Mouse (Mus musculus) neural tube, embryonic 11.5 days (tissue): ENCODE measurements around the gene Rbbp5. TPM values are rescaled to one million over a fixed set of nuclear protein-coding genes. Genes with fewer than 3 reads are reported as not detected.

Experiments used
- ATAC-seq: fragments of 200-750 bp; cut with Nextera tagmentation; 2 replicates; pipeline ENCODE4 v1.8.0; 2017; ENCODE audit warnings: moderate number of reproducible peaks, mild to moderate bottlenecking, moderate TSS enrichment, moderate library complexity; ENCODE audit not compliant: insufficient read depth, low FRiP score, low TSS enrichment
- DNase-seq: peaks from one replicate; pipeline ENCODE4 v3.0.0-alpha.2; 2015; ENCODE audit warnings: low spot score
- H3K27ac ChIP-seq: fragments of 300-500 bp; sonication (generic); 2 replicates; pipeline ENCODE4 v1.5.1; 2014; ENCODE audit warnings: low read depth, mild to moderate bottlenecking, low read length
- H3K27me3 ChIP-seq: fragments of 300-500 bp; sonication (generic); 2 replicates; pipeline ENCODE4 v1.6.1; 2014; ENCODE audit warnings: mild to moderate bottlenecking, low read length, mixed read lengths; ENCODE audit not compliant: control insufficient read depth, insufficient read depth
- H3K36me3 ChIP-seq: fragments of 300-500 bp; sonication (generic); 2 replicates; pipeline ENCODE4 v1.6.1; 2014; ENCODE audit warnings: mild to moderate bottlenecking, low read length, moderate library complexity, mixed read lengths; ENCODE audit not compliant: control insufficient read depth, insufficient read depth
- H3K4me1 ChIP-seq: fragments of 300-500 bp; sonication (generic); 2 replicates; pipeline ENCODE4 v1.6.1; 2014; ENCODE audit warnings: low read length, mixed read lengths; ENCODE audit not compliant: control insufficient read depth, insufficient read depth
- H3K4me2 ChIP-seq: fragments of 300-500 bp; sonication (generic); 2 replicates; pipeline ENCODE4 v1.6.1; 2014; ENCODE audit warnings: low read depth, mild to moderate bottlenecking, moderate library complexity
- H3K4me3 ChIP-seq: fragments of 300-500 bp; sonication (generic); 2 replicates; pipeline ENCODE4 v1.5.1; 2014; ENCODE audit warnings: low read depth, low read length
- H3K9ac ChIP-seq: fragments of 300-500 bp; sonication (generic); 2 replicates; pipeline ENCODE4 v1.6.1; 2014; ENCODE audit warnings: mild to moderate bottlenecking, low read length
- H3K9me3 ChIP-seq: fragments of 300-500 bp; sonication (generic); 2 replicates; pipeline ENCODE4 v1.6.1; 2016; ENCODE audit warnings: low read length; ENCODE audit not compliant: control insufficient read depth
- WGBS: fragments of 180-500 bp; shearing (Covaris S2); extraction: QIAGEN DNeasy Blood & Tissue Kit; methylation state at CpG from one replicate; pipeline ENCODE4 v1.1.7; 2014; 5-methylcytosine and 5-hydroxymethylcytosine counted together
- polyA plus RNA-seq: library from polyadenylated mRNA; unstranded; fragments of >200 nt; fragmentation: Nextera tagmentation; extraction: Ambion mirVana; gene quantifications from 2 replicates; pipeline ENCODE4 v1.2.1, GENCODE M21; 2014

Rbbp5 gene
- polyA plus RNA-seq, 1 experiment from 2014 or later, result 68.3 TPM

GRCm38 (mm10) chr1:132506656-132507055 lies 29.5 kb downstream of the Rbbp5 start:
- Histone ChIP-seq H3K9ac (no peak overlapping the region), H3K4me2 (no peak overlapping the region), H3K27ac (no peak overlapping the region), H3K36me3 (peaks cover 5% of the 10 kb centered on the region; the same call in 1 of the 2 replicates), H3K9me3 (no peaks in the 10 kb centered on the region), H3K27me3 (no peaks in the 10 kb centered on the region), H3K4me3 (no peak overlapping the region), H3K4me1 (no peaks in the 10 kb centered on the region)
- WGBS, result 92% methylated on average over 7 of the region's 7 CpGs
- ATAC-seq (no peak), DNase-seq (peak; percentile 2)

- H3K27me3 ChIP-seq, result no peaks in the 10 kb centered on the region
Observed at GRCm38 (mm10) chr1:132509771-132510170, 32.6 kb downstream of the Rbbp5 start.

DNA sequence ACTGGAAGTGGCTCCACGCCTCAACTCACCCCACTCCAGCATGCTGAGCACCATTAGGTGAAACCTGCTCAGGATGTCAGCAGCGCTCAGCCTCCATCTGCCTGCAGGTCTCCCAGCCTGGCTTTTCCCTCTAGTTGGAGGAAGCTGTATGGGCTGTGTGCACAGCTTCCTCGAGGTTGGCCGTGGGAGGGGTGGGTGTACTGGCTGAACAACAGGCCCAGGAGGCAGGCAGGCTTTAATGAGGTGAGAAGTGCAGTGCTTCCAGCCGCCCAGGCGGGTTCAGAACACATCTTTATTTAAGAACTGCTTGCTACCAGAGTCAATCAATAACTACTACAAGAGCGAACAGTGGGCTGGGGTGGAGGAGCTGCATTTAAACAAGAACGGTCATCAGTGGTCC lies 34.4 kb downstream of the Rbbp5 start:
- H3K4me3 ChIP-seq, result no peak overlapping the region
- no peak for DNase-seq
- H3K9ac ChIP-seq, result no peak overlapping the region
- ATAC-seq, result no peak
- no peaks in the 10 kb centered on the region for H3K27me3 ChIP-seq
- WGBS, result 45% methylated on average over 8 of the region's 8 CpGs
- H3K27ac ChIP-seq, result no peak overlapping the region
- H3K36me3 ChIP-seq, result peaks cover 3% of the 10 kb centered on the region; the same call in 1 of the 2 replicates
- no peaks in the 10 kb centered on the region for H3K9me3 ChIP-seq
- H3K4me1 ChIP-seq, result no peaks in the 10 kb centered on the region
- H3K4me2 ChIP-seq, result no peak overlapping the region

More at GRCm38 (mm10) chr1:132509771-132510170, 32.6 kb downstream of the Rbbp5 start:
- H3K4me3 ChIP-seq, result no peak overlapping the region
- peaks cover 5% of the 10 kb centered on the region; the same call in 1 of the 2 replicates for H3K36me3 ChIP-seq
- no peak overlapping the region for H3K4me2 ChIP-seq
- no peak for ATAC-seq
- no peaks in the 10 kb centered on the region for H3K9me3 ChIP-seq
- no peak overlapping the region for H3K27ac ChIP-seq
- H3K4me1 ChIP-seq, result no peaks in the 10 kb centered on the region
- WGBS, result 88% methylated on average over 5 of the region's 5 CpGs
- no peak for DNase-seq
- no peak overlapping the region for H3K9ac ChIP-seq

DNA sequence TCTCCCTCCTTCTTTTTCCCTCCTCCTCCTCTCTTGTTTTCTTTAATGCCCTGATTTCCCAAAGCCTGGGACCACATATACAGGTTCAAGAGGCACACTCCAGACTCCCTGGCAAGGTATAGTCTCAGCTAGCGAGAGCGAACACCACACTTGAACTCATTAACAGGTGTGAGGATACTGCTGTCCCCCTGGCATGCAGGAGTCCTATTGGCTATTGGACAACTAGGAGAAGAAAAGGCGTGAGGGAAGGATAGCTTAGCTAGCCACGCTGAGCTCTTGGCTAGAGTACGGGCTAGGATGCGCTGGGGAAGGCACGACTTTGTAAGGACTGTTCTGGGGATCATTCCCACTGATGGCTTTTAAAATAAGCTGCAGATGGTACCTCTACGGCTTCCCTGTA lies 34.9 kb downstream of the Rbbp5 start:
- H3K9ac ChIP-seq, result no peak overlapping the region
- DNase-seq, result no peak
- H3K36me3 ChIP-seq, result peaks cover 3% of the 10 kb centered on the region; the same call in 1 of the 2 replicates
- ATAC-seq, result no peak
- H3K9me3 ChIP-seq, result no peaks in the 10 kb centered on the region
- H3K4me2 ChIP-seq, result no peak overlapping the region
- no peak overlapping the region for H3K4me3 ChIP-seq
- no peaks in the 10 kb centered on the region for H3K4me1 ChIP-seq
- H3K27ac ChIP-seq, result no peak overlapping the region
- H3K27me3 ChIP-seq, result no peaks in the 10 kb centered on the region
- 78% methylated on average over 8 of the region's 8 CpGs for WGBS

- Histone ChIP-seq H3K36me3 (no peaks in the 10 kb centered on the region; the same call in 1 of the 2 replicates), H3K27ac (no peak overlapping the region), H3K4me1 (no peaks in the 10 kb centered on the region), H3K9ac (no peak overlapping the region), H3K27me3 (no peaks in the 10 kb centered on the region), H3K9me3 (no peaks in the 10 kb centered on the region), H3K4me3 (no peak overlapping the region), H3K4me2 (no peak overlapping the region)
- ATAC-seq (no peak), DNase-seq (no peak)
- 90% methylated on average over 12 of the region's 12 CpGs for WGBS
Observed at GRCm38 (mm10) chr1:132515339-132515738, 38.2 kb downstream of the Rbbp5 start.

GRCm38 (mm10) chr1:132516776-132517175 lies 39.6 kb downstream of the Rbbp5 start:
- no peaks in the 10 kb centered on the region for H3K9me3 ChIP-seq
- DNase-seq (no peak), ATAC-seq (no peak)
- no peaks in the 10 kb centered on the region for H3K27me3 ChIP-seq
- H3K36me3 ChIP-seq, result no peaks in the 10 kb centered on the region; the same call in 1 of the 2 replicates
- no peaks in the 10 kb centered on the region for H3K4me1 ChIP-seq
- H3K4me3 ChIP-seq, result no peak overlapping the region
- 93% methylated on average over 11 of the region's 11 CpGs for WGBS
- H3K27ac ChIP-seq, result no peak overlapping the region
- no peak overlapping the region for H3K4me2 ChIP-seq
- H3K9ac ChIP-seq, result no peak overlapping the region

DNA sequence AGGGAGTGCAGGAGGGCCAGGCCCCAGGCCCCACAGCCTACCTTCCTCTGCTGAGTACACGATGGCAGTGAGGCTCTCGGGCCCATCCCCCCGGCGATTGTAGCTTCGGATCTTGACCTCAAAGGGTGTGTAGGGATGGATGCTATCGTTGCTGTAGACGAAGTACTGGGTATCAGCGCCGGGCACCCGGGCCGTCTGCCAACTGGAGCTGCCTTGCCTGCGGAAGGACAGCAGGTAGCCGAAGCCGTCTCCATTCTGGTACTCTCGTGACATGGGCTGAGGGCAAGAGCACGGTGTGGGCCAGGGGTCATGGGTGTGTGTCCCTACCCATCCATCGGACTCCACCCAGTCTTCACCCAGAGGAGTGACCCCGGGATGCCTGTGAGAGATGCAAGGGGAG lies 41.5 kb downstream of the Rbbp5 start:
- WGBS, result 86% methylated on average over 18 of the region's 18 CpGs
- no peak overlapping the region for H3K27ac ChIP-seq
- H3K9me3 ChIP-seq, result no peaks in the 10 kb centered on the region
- H3K36me3 ChIP-seq, result no peaks in the 10 kb centered on the region; the same call in 1 of the 2 replicates
- H3K27me3 ChIP-seq, result no peaks in the 10 kb centered on the region
- H3K9ac ChIP-seq, result no peak overlapping the region
- H3K4me1 ChIP-seq, result no peaks in the 10 kb centered on the region
- no peak overlapping the region for H3K4me3 ChIP-seq
- H3K4me2 ChIP-seq, result no peak overlapping the region
- no peak for ATAC-seq
- DNase-seq, result no peak

GRCm38 (mm10) chr1:132519734-132520133 lies 42.6 kb downstream of the Rbbp5 start:
- WGBS, result 90% methylated on average over 11 of the region's 11 CpGs

GRCm38 (mm10) chr1:132520764-132521163 lies 43.6 kb downstream of the Rbbp5 start:
- H3K9me3 ChIP-seq, result no peaks in the 10 kb centered on the region
- H3K4me3 ChIP-seq, result no peak overlapping the region
- no peaks in the 10 kb centered on the region for H3K27me3 ChIP-seq
- H3K4me1 ChIP-seq, result no peaks in the 10 kb centered on the region
- H3K27ac ChIP-seq, result no peak overlapping the region
- 50% methylated on average over 1 of the region's 6 CpGs for WGBS
- peak; percentile 58; the same call in 1 of the 2 replicates for ATAC-seq
- peak; percentile 51 for DNase-seq
- H3K36me3 ChIP-seq, result no peaks in the 10 kb centered on the region
- no peak overlapping the region for H3K4me2 ChIP-seq
- H3K9ac ChIP-seq, result no peak overlapping the region

More at GRCm38 (mm10) chr1:132519734-132520133, 42.6 kb downstream of the Rbbp5 start:
- Histone ChIP-seq H3K4me1 (no peaks in the 10 kb centered on the region), H3K4me2 (no peak overlapping the region), H3K4me3 (no peak overlapping the region), H3K36me3 (no peaks in the 10 kb centered on the region), H3K27ac (no peak overlapping the region), H3K9ac (no peak overlapping the region), H3K27me3 (no peaks in the 10 kb centered on the region), H3K9me3 (no peaks in the 10 kb centered on the region)
- DNase-seq, result no peak
- ATAC-seq, result no peak
